Comparison of ENCODE assay signal across 8 mouse cellular contexts in the genomic region with DNA sequence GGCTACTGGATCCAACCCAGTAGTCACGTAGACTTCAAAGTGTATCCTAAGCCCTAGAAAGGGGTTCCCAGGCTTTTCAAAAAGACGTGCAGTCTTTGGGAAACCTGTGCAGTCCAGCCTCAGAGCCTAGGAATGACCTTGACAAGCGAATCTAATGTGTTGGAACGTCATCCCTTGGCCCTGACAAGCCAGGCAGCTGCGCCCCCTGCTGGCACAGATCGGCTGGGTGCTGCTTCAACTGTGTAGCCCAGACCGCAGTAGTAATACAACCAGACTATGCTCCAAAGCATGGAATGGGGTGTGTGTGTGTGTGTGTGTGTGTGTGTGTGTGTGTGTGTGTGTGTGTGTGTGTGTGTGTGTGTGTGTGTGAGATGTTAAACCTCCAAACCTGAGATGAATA.
DNase-seq lines count a peak whose midpoint lies in the region; ATAC-seq lines count a peak whose summit lies in the region.

No protein-coding gene starts in this region.

- no peaks in the 10 kb centered on the region for H3K9me3 ChIP-seq in intestine, embryonic 15.5 days
- no peaks in the 10 kb centered on the region for H3K9me3 ChIP-seq in midbrain, embryonic 10.5 days (replicated peaks)

- H3K4me3 ChIP-seq in intestine, embryonic 15.5 days (replicated peaks) = no peak overlapping the region
- no peak overlapping the region for H3K4me3 ChIP-seq in midbrain, embryonic 10.5 days

- peak; percentile 70 for DNase-seq in adrenal gland, adult 8-10 months
- DNase-seq in embryo, embryonic 10.5 days (ENCODE audit: low spot score) = peak; percentile 91
- peak; percentile 75 to 76 for DNase-seq in gastrocnemius, postnatal 36 days
- peak; percentile 76 to 84 for DNase-seq in left cerebral cortex, postnatal 10 days (ENCODE audit: extremely low spot score in 1 of 2, low spot score in 2 of 2)
- peak; percentile 89 for DNase-seq in midbrain, embryonic 10.5 days (ENCODE audit: low spot score)
- peak; percentile 49 for DNase-seq in skeletal muscle tissue, adult 2 months (ENCODE audit: low read depth, low spot score)

- H3K36me3 ChIP-seq in intestine, embryonic 15.5 days = no peaks in the 10 kb centered on the region
- H3K36me3 ChIP-seq in midbrain, embryonic 10.5 days = no peaks in the 10 kb centered on the region

- H3K4me2 ChIP-seq in intestine, embryonic 15.5 days (replicated peaks) = no peak overlapping the region

- no peaks in the 10 kb centered on the region for H3K4me1 ChIP-seq in intestine, embryonic 15.5 days (replicated peaks)
- H3K4me1 ChIP-seq in midbrain, embryonic 10.5 days = peaks cover 55% of the 10 kb centered on the region

- H3K27ac ChIP-seq in intestine, embryonic 15.5 days = no peak overlapping the region
- peak overlapping the region; percentile 70 for H3K27ac ChIP-seq in midbrain, embryonic 10.5 days (replicated peaks)

- peak; percentile 61; the same call in 1 of the 2 replicates for ATAC-seq in intestine, embryonic 15.5 days
- no peak for ATAC-seq in activated CD4-positive, CD25-positive, alpha-beta regulatory T cell, adult 4 months

- WGBS in intestine, embryonic 15.5 days = 14% methylated on average over 7 of the region's 7 CpGs
- 15% methylated on average over 7 of the region's 7 CpGs for WGBS in midbrain, embryonic 10.5 days

- peaks cover 3% of the 10 kb centered on the region; the same call in 1 of the 2 replicates for H3K27me3 ChIP-seq in intestine, embryonic 15.5 days (replicated peaks)
- H3K27me3 ChIP-seq in midbrain, embryonic 10.5 days (ENCODE audit: low read depth, poor library complexity, severe bottlenecking) = peaks cover 50% of the 10 kb centered on the region

- intact Hi-C loops in gastrocnemius, postnatal 36 days (cut with DNase I) = loop anchor here (2.0 to 5.0 kb wide), 2 partner anchors 49 to 97 kb away; no protein-coding TSS in a partner anchor
- intact Hi-C loops in left cerebral cortex, postnatal 10 days (cut with DNase I) = loop anchor here (5.0 kb wide), 2 partner anchors 44 to 96 kb away; no protein-coding TSS in a partner anchor

- H3K9ac ChIP-seq in intestine, embryonic 15.5 days = no peak overlapping the region
